Mouse (Mus musculus) embryonic facial prominence, embryonic 11.5 days (tissue): Measurements from ENCODE around the gene Srsf10. TPM values are rescaled to one million over a fixed set of nuclear protein-coding genes. Genes with fewer than 3 reads are reported as not detected.

ENCODE experiments used
- ATAC-seq: fragments of 200-750 bp; cut with Nextera tagmentation; replicated peaks from 2 replicates; pipeline ENCODE4 v1.8.0; 2017; ENCODE audit warnings: low read depth; ENCODE audit not compliant: insufficient number of reproducible peaks, low FRiP score, low TSS enrichment
- DNase-seq: peaks from one replicate; pipeline ENCODE4 v3.0.0-alpha.2; 2015; ENCODE audit warnings: low spot score
- H3K27ac ChIP-seq: fragments of 300-500 bp; sonication (generic); replicated peaks from 2 replicates; pipeline ENCODE4 v1.5.1; 2014; ENCODE audit warnings: mild to moderate bottlenecking, low read depth, low read length, control low read depth
- H3K27me3 ChIP-seq: fragments of 300-500 bp; sonication (generic); 2 replicates; pipeline ENCODE4 v1.6.1; 2014; ENCODE audit warnings: mild to moderate bottlenecking, low read length, moderate library complexity, mixed read lengths; ENCODE audit not compliant: control insufficient read depth, insufficient read depth
- H3K36me3 ChIP-seq: fragments of 300-500 bp; sonication (generic); replicated peaks from 2 replicates; pipeline ENCODE4 v1.6.1; 2014; ENCODE audit warnings: low read depth, mild to moderate bottlenecking, low read length, moderate library complexity, mixed read lengths; ENCODE audit not compliant: control insufficient read depth, insufficient read depth
- H3K4me1 ChIP-seq: fragments of 300-500 bp; sonication (generic); 2 replicates; pipeline ENCODE4 v1.6.1; 2014; ENCODE audit warnings: low read length, mixed read lengths; ENCODE audit not compliant: control insufficient read depth, insufficient read depth
- H3K4me2 ChIP-seq: fragments of 300-500 bp; sonication (generic); 2 replicates; pipeline ENCODE4 v1.6.1; 2014; ENCODE audit warnings: low read depth, mild to moderate bottlenecking, control low read depth, low read length, moderate library complexity
- H3K4me3 ChIP-seq: fragments of 300-500 bp; sonication (generic); 2 replicates; pipeline ENCODE4 v1.5.1; 2014; ENCODE audit warnings: low read depth, low read length, control low read depth
- H3K9ac ChIP-seq: fragments of 300-500 bp; sonication (generic); replicated peaks from 2 replicates; pipeline ENCODE4 v1.6.1; 2014; ENCODE audit warnings: mild to moderate bottlenecking, control low read depth, low read length
- H3K9me3 ChIP-seq: fragments of 300-500 bp; sonication (generic); replicated peaks from 2 replicates; pipeline ENCODE4 v1.6.1; 2016; ENCODE audit warnings: mild to moderate bottlenecking, low read length, inconsistent platforms, mixed read lengths; ENCODE audit not compliant: control insufficient read depth
- WGBS: fragments of 180-500 bp; shearing (Covaris S2); extraction: QIAGEN DNeasy Blood & Tissue Kit; methylation state at CpG from one replicate; pipeline ENCODE4 v1.1.7; 2014; 5-methylcytosine and 5-hydroxymethylcytosine counted together
- polyA plus RNA-seq: library from polyadenylated mRNA; unstranded; fragments of >200 nt; fragmentation: Nextera tagmentation; extraction: Ambion mirVana; gene quantifications from 2 replicates; pipeline ENCODE4 v1.2.1, GENCODE M21; 2014

Srsf10 gene
- polyA plus RNA-seq, 1 experiment from 2014 or later = 489 TPM

- no peak for ATAC-seq
- Histone ChIP-seq H3K27me3 (no peaks in the 10 kb centered on the region), H3K4me2 (0 out of 2 replicates have a peak overlapping the region, but pooled peaks have one; percentile 1), H3K4me3 (no peak overlapping the region), H3K36me3 (peaks cover 2% of the 10 kb centered on the region; the same call in 1 of the 2 replicates), H3K27ac (peak overlapping the region; percentile 99; the same call in 1 of the 2 replicates), H3K9ac (no peak overlapping the region), H3K4me1 (no peaks in the 10 kb centered on the region; the same call in 1 of the 2 replicates), H3K9me3 (no peaks in the 10 kb centered on the region)
- WGBS = 80% methylated on average over 10 of the region's 10 CpGs
- DNase-seq = no peak
Observed at GRCm38 (mm10) chr4:135874564-135875535, 19.3 kb downstream of the Srsf10 start.

- H3K4me3 ChIP-seq = no peak overlapping the region
- WGBS = 33% methylated on average over 7 of the region's 7 CpGs
- no peaks in the 10 kb centered on the region for H3K27me3 ChIP-seq
- H3K36me3 ChIP-seq = peaks cover 2% of the 10 kb centered on the region; the same call in 1 of the 2 replicates
- H3K9ac ChIP-seq = no peak overlapping the region
- no peak overlapping the region for H3K4me2 ChIP-seq
- no peak for ATAC-seq
- no peak for DNase-seq
- no peaks in the 10 kb centered on the region; the same call in 1 of the 2 replicates for H3K4me1 ChIP-seq
- H3K27ac ChIP-seq = peak overlapping the region; percentile 1; the same call in 1 of the 2 replicates
- no peaks in the 10 kb centered on the region for H3K9me3 ChIP-seq
Observed at GRCm38 (mm10) chr4:135875546-135875945, 20.0 kb downstream of the Srsf10 start.

- DNase-seq (peak; percentile 57), ATAC-seq (no peak)
- Histone ChIP-seq H3K27ac (peak overlapping the region; percentile 1), H3K9me3 (no peaks in the 10 kb centered on the region), H3K9ac (no peak overlapping the region; the same call in 1 of the 2 replicates), H3K4me3 (no peak overlapping the region), H3K4me2 (peak overlapping the region; percentile 3; the same call in 1 of the 2 replicates), H3K4me1 (no peaks in the 10 kb centered on the region; the same call in 1 of the 2 replicates), H3K36me3 (peaks cover 2% of the 10 kb centered on the region; the same call in 1 of the 2 replicates), H3K27me3 (no peaks in the 10 kb centered on the region)
- WGBS = 6% methylated on average over 9 of the region's 9 CpGs
Observed at GRCm38 (mm10) chr4:135875991-135876582, 20.5 kb downstream of the Srsf10 start.

DNA sequence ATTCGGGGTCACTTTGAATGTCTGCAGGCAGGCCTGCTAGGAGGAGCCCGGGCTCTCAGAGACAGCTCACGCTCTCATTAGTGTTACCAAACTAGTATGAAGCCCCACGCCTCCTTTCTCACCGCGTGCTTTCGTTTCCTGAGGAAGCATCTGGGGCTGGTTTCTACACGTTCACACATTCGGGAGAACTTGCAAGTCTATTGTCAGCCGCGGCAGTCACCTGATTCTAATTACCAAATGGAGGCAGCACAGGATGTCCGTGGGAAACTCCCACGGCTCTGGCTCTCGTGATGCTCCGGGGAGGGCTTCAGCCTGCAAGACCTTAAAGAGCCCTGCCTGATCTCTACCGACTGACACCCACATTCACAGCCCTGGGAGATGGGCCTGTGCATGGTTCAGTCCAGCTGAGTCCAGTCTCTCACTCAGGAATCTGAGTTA, 21.1 kb downstream of the Srsf10 start:
- no peaks in the 10 kb centered on the region for H3K9me3 ChIP-seq
- DNase-seq (peak; percentile 79), ATAC-seq (no peak)
- no peak overlapping the region for H3K4me3 ChIP-seq
- H3K4me1 ChIP-seq = no peaks in the 10 kb centered on the region; the same call in 1 of the 2 replicates
- no peak overlapping the region; the same call in 1 of the 2 replicates for H3K27ac ChIP-seq
- peaks cover 2% of the 10 kb centered on the region; the same call in 1 of the 2 replicates for H3K36me3 ChIP-seq
- H3K4me2 ChIP-seq = peak overlapping the region; percentile 3; the same call in 1 of the 2 replicates
- peak overlapping the region; percentile 41 for H3K9ac ChIP-seq
- no peaks in the 10 kb centered on the region for H3K27me3 ChIP-seq
- WGBS = 2% methylated on average over 16 of the region's 16 CpGs

- Histone ChIP-seq H3K27me3 (no peaks in the 10 kb centered on the region), H3K4me1 (no peaks in the 10 kb centered on the region; the same call in 1 of the 2 replicates), H3K9ac (no peak overlapping the region), H3K36me3 (no peaks in the 10 kb centered on the region), H3K4me3 (no peak overlapping the region), H3K9me3 (no peaks in the 10 kb centered on the region), H3K27ac (no peak overlapping the region), H3K4me2 (no peak overlapping the region)
- DNase-seq (no peak), ATAC-seq (no peak)
- 69% methylated on average over 2 of the region's 2 CpGs for WGBS
Observed at GRCm38 (mm10) chr4:135877742-135878141, 22.2 kb downstream of the Srsf10 start.

- no peak for ATAC-seq
- no peaks in the 10 kb centered on the region for H3K36me3 ChIP-seq
- no peak overlapping the region for H3K4me3 ChIP-seq
- 36% methylated on average over 6 of the region's 6 CpGs for WGBS
- no peak for DNase-seq
- no peaks in the 10 kb centered on the region for H3K27me3 ChIP-seq
- H3K9ac ChIP-seq = no peak overlapping the region
- H3K9me3 ChIP-seq = no peaks in the 10 kb centered on the region
- no peaks in the 10 kb centered on the region; the same call in 1 of the 2 replicates for H3K4me1 ChIP-seq
- H3K4me2 ChIP-seq = no peak overlapping the region
- no peak overlapping the region for H3K27ac ChIP-seq
Observed at GRCm38 (mm10) chr4:135879021-135879420, 23.5 kb downstream of the Srsf10 start.

GRCm38 (mm10) chr4:135880018-135880417, 24.5 kb downstream of the Srsf10 start:
- no peak overlapping the region for H3K4me3 ChIP-seq
- ATAC-seq (no peak), DNase-seq (no peak)
- no peak overlapping the region for H3K27ac ChIP-seq
- no peaks in the 10 kb centered on the region for H3K36me3 ChIP-seq
- H3K9ac ChIP-seq = no peak overlapping the region
- H3K27me3 ChIP-seq = no peaks in the 10 kb centered on the region
- H3K4me2 ChIP-seq = no peak overlapping the region
- H3K4me1 ChIP-seq = peaks cover 2% of the 10 kb centered on the region; the same call in 1 of the 2 replicates
- WGBS = 94% methylated on average over 6 of the region's 6 CpGs
- H3K9me3 ChIP-seq = no peaks in the 10 kb centered on the region
